Mouse (Mus musculus): ENCODE results near the gene Usp19. TPM values are rescaled to one million over a fixed set of nuclear protein-coding genes. Genes with fewer than 3 reads are reported as not detected.

The Usp19 gene
- polyA plus RNA-seq, 1 experiment, result 133 TPM

GRCm38 (mm10) chr9:108523341-108523740, 32.9 kb downstream of the Usp19 start:
- no peak for DNase-seq (ENCODE audit: low read depth in 1 of 2, low spot score in 2 of 2)
- Histone ChIP-seq H3K4me3 (ENCODE audit: extremely low read depth, insufficient read depth, insufficient read length) (no peak overlapping the region), H3K4me1 (ENCODE audit: control insufficient read depth, insufficient read depth, insufficient read length) (peaks cover 5% of the 10 kb centered on the region; the same call in 1 of the 2 replicates), H3K36me3 (ENCODE audit: control insufficient read depth, insufficient read depth, low read length) (peaks cover 9% of the 10 kb centered on the region), H3K27me3 (ENCODE audit: control insufficient read depth, insufficient read depth, low read length) (no peaks in the 10 kb centered on the region), H3K27ac (ENCODE audit: insufficient read depth, low read length) (no peak overlapping the region)
- WGBS, result 96% methylated on average over 4 of the region's 4 CpGs
- TF ChIP-seq CTCF (IDR thresholded peaks at IDR 0.05; ENCODE audit: extremely low read depth, insufficient read depth, insufficient read length, insufficient replicate concordance), result no peak
- TF ChIP-seq POLR2A (IDR thresholded peaks at IDR 0.05; ENCODE audit: low read depth, low read length), result no peak

GRCm38 (mm10) chr9:108525400-108525799, 35.0 kb downstream of the Usp19 start:
- 63% methylated on average over 3 of the region's 3 CpGs for WGBS
- Histone ChIP-seq H3K27me3 (ENCODE audit: control insufficient read depth, insufficient read depth, low read length) (no peaks in the 10 kb centered on the region), H3K36me3 (ENCODE audit: control insufficient read depth, insufficient read depth, low read length) (peaks cover 17% of the 10 kb centered on the region), H3K4me1 (ENCODE audit: control insufficient read depth, insufficient read depth, insufficient read length) (peaks cover 2% of the 10 kb centered on the region; the same call in 1 of the 2 replicates), H3K4me3 (ENCODE audit: extremely low read depth, insufficient read depth, insufficient read length) (no peak overlapping the region), H3K27ac (ENCODE audit: insufficient read depth, low read length) (no peak overlapping the region)
- TF ChIP-seq CTCF (IDR thresholded peaks at IDR 0.05; ENCODE audit: extremely low read depth, insufficient read depth, insufficient read length, insufficient replicate concordance) (no peak), POLR2A (IDR thresholded peaks at IDR 0.05; ENCODE audit: low read depth, low read length) (no peak)
- no peak for DNase-seq (ENCODE audit: low read depth in 1 of 2, low spot score in 2 of 2)

GRCm38 (mm10) chr9:108530954-108531353, 40.6 kb downstream of the Usp19 start:
- peaks cover 37% of the 10 kb centered on the region for H3K36me3 ChIP-seq (ENCODE audit: control insufficient read depth, insufficient read depth, low read length)
- TF ChIP-seq CTCF (IDR thresholded peaks at IDR 0.05; ENCODE audit: extremely low read depth, insufficient read depth, insufficient read length, insufficient replicate concordance) (no peak), POLR2A (IDR thresholded peaks at IDR 0.05; ENCODE audit: low read depth, low read length) (no peak)
- 97% methylated on average over 1 of the region's 1 CpGs for WGBS

GRCm38 (mm10) chr9:108531496-108531895, 41.1 kb downstream of the Usp19 start:
- no peaks in the 10 kb centered on the region for H3K27me3 ChIP-seq (ENCODE audit: control insufficient read depth, insufficient read depth, low read length)
- no peak for TF ChIP-seq CTCF (IDR thresholded peaks at IDR 0.05; ENCODE audit: extremely low read depth, insufficient read depth, insufficient read length, insufficient replicate concordance)
- TF ChIP-seq POLR2A (IDR thresholded peaks at IDR 0.05; ENCODE audit: low read depth, low read length), result no peak
- WGBS, result 94% methylated on average over 1 of the region's 1 CpGs
- H3K4me3 ChIP-seq (ENCODE audit: extremely low read depth, insufficient read depth, insufficient read length), result no peak overlapping the region
- H3K4me1 ChIP-seq (ENCODE audit: control insufficient read depth, insufficient read depth, insufficient read length), result no peaks in the 10 kb centered on the region
- H3K36me3 ChIP-seq (ENCODE audit: control insufficient read depth, insufficient read depth, low read length), result peaks cover 37% of the 10 kb centered on the region
- H3K27ac ChIP-seq (ENCODE audit: insufficient read depth, low read length), result no peak overlapping the region
- DNase-seq (ENCODE audit: low read depth in 1 of 2, low spot score in 2 of 2), result no peak

More at GRCm38 (mm10) chr9:108530954-108531353, 40.6 kb downstream of the Usp19 start:
- Histone ChIP-seq H3K4me1 (ENCODE audit: control insufficient read depth, insufficient read depth, insufficient read length) (no peaks in the 10 kb centered on the region), H3K27ac (ENCODE audit: insufficient read depth, low read length) (no peak overlapping the region), H3K27me3 (ENCODE audit: control insufficient read depth, insufficient read depth, low read length) (no peaks in the 10 kb centered on the region), H3K4me3 (ENCODE audit: extremely low read depth, insufficient read depth, insufficient read length) (no peak overlapping the region)
- no peak for DNase-seq (ENCODE audit: low read depth in 1 of 2, low spot score in 2 of 2)

- Histone ChIP-seq H3K4me3 (ENCODE audit: extremely low read depth, insufficient read depth, insufficient read length) (no peak overlapping the region), H3K36me3 (ENCODE audit: control insufficient read depth, insufficient read depth, low read length) (peaks cover 37% of the 10 kb centered on the region), H3K4me1 (ENCODE audit: control insufficient read depth, insufficient read depth, insufficient read length) (no peaks in the 10 kb centered on the region; the same call in 1 of the 2 replicates), H3K27me3 (ENCODE audit: control insufficient read depth, insufficient read depth, low read length) (no peaks in the 10 kb centered on the region), H3K27ac (ENCODE audit: insufficient read depth, low read length) (no peak overlapping the region)
- no peak for DNase-seq (ENCODE audit: low read depth in 1 of 2, low spot score in 2 of 2)
- TF ChIP-seq POLR2A (IDR thresholded peaks at IDR 0.05; ENCODE audit: low read depth, low read length) (no peak), CTCF (IDR thresholded peaks at IDR 0.05; ENCODE audit: extremely low read depth, insufficient read depth, insufficient read length, insufficient replicate concordance) (no peak)
These were observed 50.4 kb downstream of the Usp19 start for GRCm38 (mm10) chr9:108540846-108541245.

- WGBS, result 97% methylated on average over 3 of the region's 3 CpGs
These were observed 55.6 kb downstream of the Usp19 start for GRCm38 (mm10) chr9:108545986-108546385.

GRCm38 (mm10) chr9:108546875-108547274, 56.5 kb downstream of the Usp19 start:
- H3K27me3 ChIP-seq (ENCODE audit: control insufficient read depth, insufficient read depth, low read length), result no peaks in the 10 kb centered on the region
- TF ChIP-seq POLR2A (IDR thresholded peaks at IDR 0.05; ENCODE audit: low read depth, low read length) (no peak), CTCF (IDR thresholded peaks at IDR 0.05; ENCODE audit: extremely low read depth, insufficient read depth, insufficient read length, insufficient replicate concordance) (no peak)
- 84% methylated on average over 1 of the region's 1 CpGs for WGBS

More at GRCm38 (mm10) chr9:108545986-108546385, 55.6 kb downstream of the Usp19 start:
- TF ChIP-seq CTCF (IDR thresholded peaks at IDR 0.05; ENCODE audit: extremely low read depth, insufficient read depth, insufficient read length, insufficient replicate concordance), result no peak
- no peak for TF ChIP-seq POLR2A (IDR thresholded peaks at IDR 0.05; ENCODE audit: low read depth, low read length)
- Histone ChIP-seq H3K27ac (ENCODE audit: insufficient read depth, low read length) (no peak overlapping the region), H3K27me3 (ENCODE audit: control insufficient read depth, insufficient read depth, low read length) (no peaks in the 10 kb centered on the region), H3K36me3 (ENCODE audit: control insufficient read depth, insufficient read depth, low read length) (peaks cover 48% of the 10 kb centered on the region), H3K4me1 (ENCODE audit: control insufficient read depth, insufficient read depth, insufficient read length) (no peaks in the 10 kb centered on the region), H3K4me3 (ENCODE audit: extremely low read depth, insufficient read depth, insufficient read length) (no peak overlapping the region)
- DNase-seq (ENCODE audit: low read depth in 1 of 2, low spot score in 2 of 2), result no peak

More at GRCm38 (mm10) chr9:108546875-108547274, 56.5 kb downstream of the Usp19 start:
- Histone ChIP-seq H3K4me3 (ENCODE audit: extremely low read depth, insufficient read depth, insufficient read length) (no peak overlapping the region), H3K4me1 (ENCODE audit: control insufficient read depth, insufficient read depth, insufficient read length) (no peaks in the 10 kb centered on the region), H3K27ac (ENCODE audit: insufficient read depth, low read length) (no peak overlapping the region), H3K36me3 (ENCODE audit: control insufficient read depth, insufficient read depth, low read length) (peaks cover 44% of the 10 kb centered on the region)
- no peak for DNase-seq (ENCODE audit: low read depth in 1 of 2, low spot score in 2 of 2)

Other genes starting within 250 kb of the Usp19 start
- 15.5 and 17.2 TPM in 2 replicates for gene Dag1, start 226.6 kb upstream of the Usp19 start, polyA plus RNA-seq (2012; rRNA removed)
- 4.2 and 4.6 TPM in 2 replicates for gene Nicn1, start 200.2 kb upstream of the Usp19 start, polyA plus RNA-seq (2012; rRNA removed)
- 1.7 and 3.1 TPM in 2 replicates for gene Amt, start 193.7 kb upstream of the Usp19 start, polyA plus RNA-seq (2012; rRNA removed)
- gene Rhoa, start 184.5 kb upstream of the Usp19 start, polyA plus RNA-seq (2012; rRNA removed), result 89.7 and 90.3 TPM in 2 replicates
- gene Tcta, start 184.4 kb upstream of the Usp19 start, polyA plus RNA-seq (2012; rRNA removed), result 17.9 and 19.7 TPM in 2 replicates
- 2,084 and 2,100 TPM in 2 replicates for gene Gpx1, start 151.7 kb upstream of the Usp19 start, polyA plus RNA-seq (2012; rRNA removed)
- gene Usp4, start 142.7 kb upstream of the Usp19 start, polyA plus RNA-seq (2012; rRNA removed), result 63.2 and 68.6 TPM in 2 replicates
- 0.49 and 0.63 TPM in 2 replicates for gene 1700102P08Rik, start 97.8 kb upstream of the Usp19 start, polyA plus RNA-seq (2012; rRNA removed)
- gene Ccdc36, start 62.1 kb upstream of the Usp19 start, polyA plus RNA-seq (2012; rRNA removed), result 0.05 TPM in 1 of 2 replicates, not detected in the other
- not detected in 2 replicates for gene BC048562, start 54.1 kb upstream of the Usp19 start, polyA plus RNA-seq (2012; rRNA removed)
- gene Ccdc71, start 30.1 kb upstream of the Usp19 start, polyA plus RNA-seq (2012; rRNA removed), result 16.5 and 21.3 TPM in 2 replicates
- gene Klhdc8b, start 29.0 kb upstream of the Usp19 start, polyA plus RNA-seq (2012; rRNA removed), result 22.2 and 23.7 TPM in 2 replicates
- 40.5 and 41.9 TPM in 2 replicates for gene Lamb2, start 10.9 kb upstream of the Usp19 start, polyA plus RNA-seq (2012; rRNA removed)
- gene Qars, start 17.1 kb downstream of the Usp19 start, polyA plus RNA-seq (2012; rRNA removed), result 170 and 211 TPM in 2 replicates
- 76.7 and 102 TPM in 2 replicates for gene Qrich1, start 26.2 kb downstream of the Usp19 start, polyA plus RNA-seq (2012; rRNA removed)
- 106 and 107 TPM in 2 replicates for gene Impdh2, start 69.7 kb downstream of the Usp19 start, polyA plus RNA-seq (2012; rRNA removed)
- gene Ndufaf3, start 76.8 kb downstream of the Usp19 start, polyA plus RNA-seq (2012; rRNA removed), result 23.1 and 27.1 TPM in 2 replicates
- gene Dalrd3, start 79.3 kb downstream of the Usp19 start, polyA plus RNA-seq (2012; rRNA removed), result 187 and 225 TPM in 2 replicates
- gene Wdr6, start 88.1 kb downstream of the Usp19 start, polyA plus RNA-seq (2012; rRNA removed), result 36.0 and 44.4 TPM in 2 replicates
- 5.9 and 7.9 TPM in 2 replicates for gene P4htm, start 107.1 kb downstream of the Usp19 start, polyA plus RNA-seq (2012; rRNA removed)
- gene Arih2, start 158.8 kb downstream of the Usp19 start, polyA plus RNA-seq (2012; rRNA removed), result 28.4 and 28.8 TPM in 2 replicates
- 8.4 and 10.7 TPM in 2 replicates for gene Slc25a20, start 171.5 kb downstream of the Usp19 start, polyA plus RNA-seq (2012; rRNA removed)
- 3.9 and 4.8 TPM in 2 replicates for gene Prkar2a, start 198.7 kb downstream of the Usp19 start, polyA plus RNA-seq (2012; rRNA removed)

Data from spleen, adult 2 months (tissue).